Mouse (Mus musculus) forebrain, embryonic 12.5 days (tissue): ENCODE measurements around the gene Gpr101. TPM values are rescaled to one million over a fixed set of nuclear protein-coding genes. Genes with fewer than 3 reads are reported as not detected.

Experiments used
- ATAC-seq: fragments of 200-750 bp; cut with Nextera tagmentation; 2 replicates; pipeline ENCODE4 v1.8.0; 2017; ENCODE audit warnings: moderate TSS enrichment; ENCODE audit not compliant: low FRiP score
- H3K27ac ChIP-seq: fragments of 300-500 bp; sonication (generic); 2 replicates; pipeline ENCODE4 v1.5.1; 2016; ENCODE audit warnings: mild to moderate bottlenecking
- H3K27me3 ChIP-seq: fragments of 300-500 bp; sonication (generic); 2 replicates; pipeline ENCODE4 v1.6.1; 2016; ENCODE audit warnings: mild to moderate bottlenecking
- H3K36me3 ChIP-seq: fragments of 300-500 bp; sonication (generic); replicated peaks from 2 replicates; pipeline ENCODE4 v1.6.1; 2016; ENCODE audit warnings: mild to moderate bottlenecking
- H3K4me1 ChIP-seq: fragments of 300-500 bp; sonication (generic); 2 replicates; pipeline ENCODE4 v1.6.1; 2016
- H3K4me2 ChIP-seq: fragments of 300-500 bp; sonication (generic); 2 replicates; pipeline ENCODE4 v1.6.1; 2016; ENCODE audit warnings: mild to moderate bottlenecking, moderate library complexity
- H3K4me3 ChIP-seq: fragments of 300-500 bp; sonication (generic); replicated peaks from 2 replicates; pipeline ENCODE4 v1.5.1; 2016; ENCODE audit warnings: mild to moderate bottlenecking
- H3K9ac ChIP-seq: fragments of 300-500 bp; sonication (generic); 2 replicates; pipeline ENCODE4 v1.6.1; 2016; ENCODE audit warnings: mild to moderate bottlenecking
- H3K9me3 ChIP-seq: fragments of 300-500 bp; sonication (generic); 2 replicates; pipeline ENCODE4 v1.6.1; 2016
- WGBS: fragments of 180-500 bp; shearing (Covaris S2); methylation state at CpG from one replicate; pipeline ENCODE4 v1.1.7; 2016; 5-methylcytosine and 5-hydroxymethylcytosine counted together
- polyA plus RNA-seq: library from polyadenylated mRNA; unstranded; fragments of >200 nt; fragmentation: Nextera tagmentation; extraction: Ambion mirVana; gene quantifications from 2 replicates; pipeline ENCODE4 v1.2.1, GENCODE M21; 2016

Gene Gpr101
- polyA plus RNA-seq, result 0.06 TPM in 1 of 2 replicates, not detected in the other

GRCm38 (mm10) chrX:57503634-57504033 is at the start of gene Gpr101:
Gene Gpr101, minus strand, starts transcription at chrX:57503757.
- peak within 1 kb of the TSS; percentile 42 for H3K9ac ChIP-seq

GRCm38 (mm10) chrX:57521117-57522095 is 17.8 kb upstream of the Gpr101 start:
- 37% methylated on average over 28 of the region's 28 CpGs for WGBS
- H3K4me1 ChIP-seq, result no peaks in the 10 kb centered on the region
- H3K9me3 ChIP-seq, result no peaks in the 10 kb centered on the region
- H3K27me3 ChIP-seq, result no peaks in the 10 kb centered on the region
- peak overlapping the region; percentile 43 for H3K4me2 ChIP-seq
- H3K36me3 ChIP-seq, result no peaks in the 10 kb centered on the region
- peak overlapping the region; percentile 17 for H3K4me3 ChIP-seq
- ATAC-seq, result no peak
- no peak overlapping the region for H3K27ac ChIP-seq
- no peak overlapping the region for H3K9ac ChIP-seq

More at GRCm38 (mm10) chrX:57503634-57504033, at the start of gene Gpr101:
- peak within 1 kb of the TSS; percentile 39 for H3K4me3 ChIP-seq
- H3K27me3 ChIP-seq, result peaks cover 20% of the 10 kb centered on the region
- no peaks in the 10 kb centered on the region for H3K4me1 ChIP-seq
- ATAC-seq, result peak; percentile 75; the same call in 1 of the 2 replicates
- H3K27ac ChIP-seq, result no peak within 1 kb of the TSS
- no peaks in the 10 kb centered on the region for H3K9me3 ChIP-seq
- 20% methylated on average over 14 of the region's 28 CpGs for WGBS
- H3K4me2 ChIP-seq, result peak within 1 kb of the TSS; percentile 67
- no peaks in the 10 kb centered on the region for H3K36me3 ChIP-seq

GRCm38 (mm10) chrX:57506247-57506646 is 2.7 kb upstream of the Gpr101 start:
- Histone ChIP-seq H3K9ac (no peak overlapping the region), H3K9me3 (no peaks in the 10 kb centered on the region), H3K4me1 (no peaks in the 10 kb centered on the region), H3K4me3 (no peak overlapping the region), H3K4me2 (no peak overlapping the region), H3K27me3 (peaks cover 18% of the 10 kb centered on the region), H3K36me3 (no peaks in the 10 kb centered on the region), H3K27ac (no peak overlapping the region)
- 89% methylated on average over 1 of the region's 1 CpGs for WGBS
- no peak for ATAC-seq

Other genes with a start within 250 kb of the Gpr101 start
- 6.5 and 7.2 TPM in 2 replicates for gene Arhgef6, start 165.0 kb downstream of the Gpr101 start, polyA plus RNA-seq
- gene Rbmx, start 110.7 kb downstream of the Gpr101 start, polyA plus RNA-seq, result 305 and 307 TPM in 2 replicates
- gene Gm364, start 94.6 kb downstream of the Gpr101 start, polyA plus RNA-seq, result not detected in 2 replicates